Mouse (Mus musculus) E14TG2a.4 (cell line): Measurements from ENCODE around the gene Snrpa.

Experiments
- CTCF ChIP-seq: conservative IDR thresholded peaks from 2 replicates; pipeline ENCODE4 v1.5.1; 2014; ENCODE audit warnings: low read length
- NANOG ChIP-seq: IDR thresholded peaks from 2 replicates; pipeline ENCODE4 v1.6.1; 2014; ENCODE audit warnings: borderline replicate concordance, low read length, mixed read lengths
- POU5F1 ChIP-seq: IDR thresholded peaks from 2 replicates; pipeline ENCODE4 v1.6.1; 2014; ENCODE audit warnings: low read length, borderline replicate concordance

- TF ChIP-seq CTCF (no peak), POU5F1 (no peak), NANOG (no peak)
These were observed 13.6 kb downstream of the Snrpa start for GRCm38 (mm10) chr7:27182498-27182897.
